Mouse (Mus musculus): Measurements from ENCODE around the gene Bean1.

GRCm38 (mm10) chr8:104186827-104187226 lies 16.6 kb downstream of the Bean1 start:
- TF ChIP-seq ZC3H11A (IDR thresholded peaks at IDR 0.05; ENCODE audit: borderline replicate concordance, low read depth, low read length) (no peak), HCFC1 (IDR thresholded peaks at IDR 0.05; ENCODE audit: borderline replicate concordance, insufficient read depth, low read length) (no peak), CHD2 (IDR thresholded peaks at IDR 0.05; ENCODE audit: low read depth, low read length) (no peak)
